Mouse (Mus musculus): ENCODE results near the gene AU022252.
A peak's percentile ranks its signal among the peaks of the same experiment; 100 is the strongest.

Gene AU022252

DNA sequence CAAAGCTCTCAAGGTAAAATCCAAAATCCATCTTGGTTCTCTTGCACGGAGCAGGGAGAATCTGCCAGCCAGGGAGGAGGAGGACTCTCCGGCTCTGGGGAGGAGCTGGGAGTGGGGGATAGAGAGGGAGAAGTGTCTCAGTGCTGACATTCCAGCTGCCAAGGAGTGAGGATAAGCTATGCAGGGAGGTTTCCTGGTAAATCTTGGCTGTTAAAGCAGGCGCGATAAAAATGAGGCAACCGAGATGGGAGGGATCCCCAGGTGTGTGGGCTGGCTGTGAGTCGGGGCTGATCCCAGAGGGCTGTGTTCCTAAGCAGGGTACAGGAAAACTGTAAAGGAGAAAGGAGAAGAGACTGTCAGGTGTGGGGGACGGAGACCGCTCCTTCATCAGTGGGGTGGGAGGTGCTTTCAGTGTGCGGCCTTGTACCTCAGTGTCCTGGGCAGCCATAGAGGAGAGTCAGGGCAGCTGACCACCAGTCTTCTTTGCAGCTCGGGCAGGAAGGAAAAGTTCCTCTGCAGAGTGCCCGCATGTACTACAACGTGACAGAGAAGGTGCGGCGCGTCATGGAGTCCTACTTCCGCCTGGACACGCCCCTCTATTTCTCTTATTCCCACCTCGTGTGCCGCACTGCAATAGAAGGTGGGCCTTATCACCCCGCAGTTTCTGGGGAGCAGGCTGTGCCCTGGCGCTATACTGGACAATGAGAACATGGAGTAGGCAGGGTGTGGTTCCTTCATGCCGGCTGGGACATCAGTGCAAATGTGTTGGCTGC lies 12.1 kb upstream of the AU022252 start:
- DNase-seq (ENCODE audit: low spot score in 2 of 2), result peak; percentile 46 to 62

DNA sequence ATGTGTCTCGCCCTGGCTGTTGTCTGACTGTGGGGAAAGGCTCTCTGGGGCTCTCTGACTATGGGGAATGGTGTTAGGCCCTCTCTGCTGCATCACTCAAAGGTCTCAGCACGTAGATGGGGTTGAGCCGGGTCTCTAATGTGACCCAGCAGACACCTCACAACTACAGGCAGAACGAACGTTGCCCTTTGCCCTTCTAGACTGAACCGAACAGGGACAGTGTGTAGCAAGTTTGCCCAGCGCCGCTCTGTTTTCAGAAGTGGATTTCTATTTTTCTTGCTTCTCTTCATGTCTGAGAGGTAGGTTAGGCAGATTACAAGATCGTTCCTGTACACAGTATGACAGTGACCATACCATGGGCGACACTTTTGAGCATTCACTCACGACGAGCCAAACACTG lies 10.1 kb upstream of the AU022252 start:
- no peak for DNase-seq (ENCODE audit: low spot score in 2 of 2)

DNA sequence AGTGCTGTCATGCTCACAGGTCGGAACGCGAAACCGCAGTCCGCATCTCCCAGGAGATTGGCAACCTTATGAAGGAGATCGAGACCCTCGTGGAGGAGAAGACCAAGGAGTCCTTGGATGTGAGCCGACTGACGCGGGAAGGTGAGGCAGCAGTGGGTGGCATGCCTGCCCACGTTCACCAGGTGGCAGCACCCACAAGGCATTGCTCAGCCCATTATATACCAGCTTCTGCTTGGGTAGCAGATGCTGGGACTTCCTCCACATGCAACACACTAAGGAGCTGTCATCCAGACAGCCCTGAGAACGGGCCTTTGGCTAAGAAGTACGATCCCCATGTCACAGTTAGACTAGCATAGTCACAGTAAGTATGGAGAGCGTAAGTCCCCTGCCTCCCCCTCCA lies 9.2 kb upstream of the AU022252 start:
- peak; percentile 71 to 74 for DNase-seq (ENCODE audit: low spot score in 2 of 2)

DNA sequence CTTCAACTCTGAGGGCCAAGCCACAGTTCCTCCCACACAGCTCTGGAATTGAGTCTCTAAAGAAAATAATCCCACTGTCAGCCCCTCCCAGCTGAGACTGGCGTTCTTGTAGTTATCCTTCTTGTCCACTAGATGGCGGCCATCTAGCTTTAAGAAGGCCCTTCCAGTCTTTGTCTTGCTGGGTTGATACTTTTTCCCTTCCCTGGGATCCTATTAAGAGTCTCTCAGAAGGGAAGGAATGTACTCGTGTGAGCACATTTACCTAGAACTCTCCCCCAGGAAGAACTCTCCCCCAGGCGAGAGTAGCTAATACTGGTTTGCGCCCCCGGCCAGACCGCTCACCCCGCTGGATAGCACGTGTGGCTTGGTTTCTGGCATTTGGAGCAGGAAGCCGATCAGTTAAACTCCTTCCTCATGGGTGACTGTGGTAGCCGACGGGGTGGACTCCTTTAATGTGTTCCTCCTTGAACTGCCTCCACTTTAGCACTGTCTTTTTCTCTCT lies 6.7 kb upstream of the AU022252 start:
- DNase-seq (ENCODE audit: low spot score in 2 of 2), result peak in 1 of 2 experiments; percentile 72

DNA sequence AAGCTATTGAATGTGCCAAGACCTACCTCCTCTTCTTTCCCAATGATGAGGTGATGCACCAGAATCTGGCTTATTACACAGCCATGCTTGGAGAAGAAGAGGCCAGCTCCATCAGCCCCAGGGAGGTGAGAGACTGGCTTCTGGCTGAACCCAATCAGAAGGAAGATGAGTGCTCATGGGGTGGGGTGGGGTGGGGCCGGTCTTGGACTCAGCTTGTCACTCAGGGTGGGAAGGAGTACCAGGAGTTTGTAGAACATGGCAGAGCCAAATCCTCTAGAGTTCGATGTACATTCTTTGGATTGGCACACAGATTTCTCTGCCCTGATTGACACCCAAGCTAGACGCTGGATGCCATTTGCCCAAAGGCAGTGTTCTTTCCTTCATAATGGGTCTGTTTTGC lies 6.1 kb upstream of the AU022252 start:
- no peak for DNase-seq (ENCODE audit: low spot score in 2 of 2)

DNA sequence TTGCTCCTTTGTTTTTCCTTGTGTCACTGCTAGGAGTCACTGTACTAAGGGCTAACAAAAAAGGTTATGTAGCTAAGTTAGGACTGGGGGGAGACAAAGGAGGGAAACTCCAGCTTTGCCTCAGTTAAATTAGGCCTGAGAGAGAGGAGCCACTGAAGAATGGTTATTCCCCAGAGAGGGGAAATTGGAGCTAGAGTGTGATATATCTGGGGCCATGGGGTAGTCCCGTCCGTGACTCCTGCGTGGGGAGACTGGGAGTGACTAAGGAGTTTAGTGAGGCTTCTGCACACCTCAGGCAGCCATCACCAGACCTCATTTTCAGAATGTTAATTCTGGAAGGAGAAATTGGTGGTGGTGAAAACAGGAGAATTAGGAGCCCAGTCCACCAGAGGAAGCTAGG lies 1.8 kb upstream of the AU022252 start:
- no peak for DNase-seq (ENCODE audit: low spot score in 2 of 2)

DNA sequence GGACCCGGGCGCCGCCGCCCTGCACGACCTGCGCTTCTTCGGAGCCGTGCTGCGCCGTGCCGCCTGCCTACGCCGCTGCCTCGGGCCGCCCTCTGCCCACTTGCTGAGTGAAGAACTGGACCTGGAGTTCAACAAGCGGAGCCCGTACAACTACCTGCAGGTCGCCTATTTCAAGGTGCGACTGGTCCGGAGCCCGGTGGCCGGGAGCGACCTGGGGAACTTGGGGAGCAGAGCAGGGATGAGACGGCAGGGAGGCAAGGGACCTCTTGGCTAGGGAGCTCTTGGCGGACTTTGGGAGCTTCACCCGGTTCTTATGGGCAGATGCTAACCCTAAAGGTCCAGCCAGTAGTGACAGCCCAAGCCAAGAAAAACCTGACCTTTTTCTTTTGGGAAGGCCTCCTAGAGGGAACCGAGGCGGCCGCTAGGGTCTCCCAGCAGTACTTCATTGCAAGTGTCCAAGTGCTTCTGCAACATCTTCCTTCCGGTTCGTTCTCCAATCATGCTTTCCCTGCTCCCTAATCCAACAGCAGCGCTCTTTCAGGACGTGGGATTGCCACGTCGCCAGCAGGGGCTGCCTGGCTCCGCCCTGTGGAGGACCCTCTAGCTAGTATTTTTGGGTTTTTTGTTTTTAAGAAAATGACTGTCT lies 867 bp upstream of the AU022252 start:
- DNase-seq (ENCODE audit: low spot score in 2 of 2), result peak; percentile 77 to 84

DNA sequence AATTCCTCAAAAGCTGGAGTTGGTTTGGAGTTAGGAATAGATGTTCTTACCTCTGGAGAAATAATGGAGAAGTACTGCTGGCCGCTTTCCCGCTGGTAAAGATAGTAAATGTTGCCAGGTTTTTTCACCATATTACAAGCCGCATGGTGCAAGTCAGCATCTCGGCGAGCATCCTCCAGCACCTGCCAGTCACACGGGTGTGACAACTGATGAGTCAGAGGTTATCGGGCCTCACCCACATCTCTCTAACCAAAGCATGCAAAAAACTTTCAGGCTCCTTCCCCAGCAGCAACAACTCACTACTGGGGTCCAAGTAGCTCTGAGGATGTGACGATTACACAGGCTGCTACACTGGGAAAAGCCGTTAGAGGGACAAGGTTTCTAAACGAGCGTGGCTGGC lies 5.8 kb downstream of the AU022252 start:
- no peak for DNase-seq (ENCODE audit: low spot score in 2 of 2)

DNA sequence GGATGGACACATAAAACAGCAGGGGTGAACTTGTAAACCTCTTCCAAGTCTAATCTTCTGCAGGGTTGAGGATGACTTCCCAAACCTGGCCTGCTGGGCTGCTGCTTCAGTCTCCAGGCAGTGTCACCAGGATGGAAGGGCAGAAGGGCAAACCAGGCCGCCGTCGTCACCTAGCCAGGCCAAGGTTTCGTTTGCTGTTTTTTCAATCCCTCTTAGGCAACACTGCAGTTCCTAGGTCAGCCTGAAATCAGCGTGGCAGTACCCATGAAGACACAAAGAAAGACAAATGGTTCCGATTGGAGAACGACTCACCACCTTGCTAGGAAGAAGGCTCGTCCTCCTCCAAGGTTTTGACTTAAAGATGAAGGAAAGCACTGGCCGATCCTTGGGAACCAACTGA lies 6.8 kb downstream of the AU022252 start:
- no peak for DNase-seq (ENCODE audit: low spot score in 2 of 2)

DNA sequence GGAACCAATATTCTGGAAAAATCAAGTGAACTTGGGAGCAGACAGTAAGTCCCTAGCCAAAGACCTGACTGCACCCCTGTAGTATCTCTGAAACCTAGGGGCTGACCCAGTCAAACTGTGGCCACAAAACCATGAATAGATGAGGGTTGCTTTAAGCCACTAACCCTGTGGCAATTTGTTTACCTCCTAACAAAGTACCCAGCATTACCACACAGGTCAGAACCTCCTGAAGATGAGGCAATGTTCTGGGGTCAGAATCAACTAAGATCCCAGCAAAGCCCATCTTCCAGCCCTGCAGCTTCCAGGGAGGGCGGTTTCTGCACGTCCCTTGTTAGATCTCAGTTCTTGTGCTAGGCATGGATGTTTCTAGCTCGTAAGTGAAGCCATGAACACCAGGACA lies 8.0 kb downstream of the AU022252 start:
- no peak for DNase-seq (ENCODE audit: low spot score in 2 of 2)

DNA sequence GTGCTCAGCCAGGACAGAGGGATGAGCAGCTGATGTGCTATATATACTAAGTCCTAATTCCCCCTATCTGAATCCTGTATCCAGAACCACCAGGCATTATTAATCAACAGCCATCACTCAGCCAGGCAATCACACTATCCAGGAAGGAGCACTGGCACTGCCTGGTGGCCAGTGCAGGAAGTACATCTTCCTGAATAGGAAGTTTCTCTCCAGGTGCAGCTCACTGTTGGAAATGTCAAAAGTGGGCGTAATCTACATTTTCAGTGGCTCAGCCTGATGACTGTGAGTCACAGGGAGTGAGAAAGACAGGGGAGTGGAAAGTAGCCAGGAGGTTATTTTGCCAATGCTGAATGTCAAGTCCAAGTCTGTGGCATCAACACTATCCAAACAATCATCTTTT lies 8.8 kb downstream of the AU022252 start:
- no peak for DNase-seq (ENCODE audit: low spot score in 2 of 2)

DNA sequence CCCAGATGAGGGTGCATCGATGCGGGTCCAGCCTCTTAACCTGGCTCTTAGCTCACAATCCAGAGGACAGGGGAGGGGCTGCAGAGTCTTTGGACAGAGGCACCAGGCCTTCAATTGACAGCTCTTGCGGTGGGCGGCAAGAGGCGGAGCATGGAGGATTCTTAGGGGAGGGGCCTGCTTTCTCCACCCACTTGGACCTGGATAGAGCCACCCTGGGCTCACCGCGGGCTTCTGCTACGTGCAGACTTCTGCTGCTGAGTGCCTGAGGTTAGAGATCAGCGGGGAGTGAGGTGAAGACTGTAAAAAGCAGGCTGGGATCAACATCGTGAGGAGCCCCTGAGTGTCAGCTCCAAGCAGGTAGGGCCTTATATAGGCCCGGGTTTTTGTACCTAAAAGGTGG lies 14.3 kb downstream of the AU022252 start, which contains the start of gene Tmem269:
Gene Tmem269 (minus strand): TSS at position 49 of the 400 bp plus-strand sequence.
- no peak for DNase-seq (ENCODE audit: low spot score in 2 of 2)

DNA sequence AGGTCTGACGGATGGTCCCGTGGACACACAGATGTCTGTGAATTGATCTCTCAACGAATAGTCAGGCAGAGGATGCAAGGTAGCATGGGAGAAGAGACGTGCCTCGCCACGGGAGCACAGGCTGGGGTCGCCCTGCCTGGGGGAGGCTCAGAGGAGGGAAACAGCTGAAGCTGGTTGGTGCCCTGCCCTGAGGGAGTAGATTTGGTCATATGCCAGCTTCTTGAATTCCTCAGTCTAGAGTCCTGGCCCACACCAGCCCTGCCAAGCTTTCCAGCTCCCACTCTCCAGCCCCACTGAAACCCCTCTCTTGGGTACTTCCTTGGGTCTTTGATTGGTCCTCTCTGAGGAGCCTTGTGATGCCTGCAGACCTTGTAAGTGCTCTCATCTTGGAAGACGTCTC lies 15.8 kb downstream of the AU022252 start:
- DNase-seq (ENCODE audit: low spot score in 2 of 2), result no peak

DNA sequence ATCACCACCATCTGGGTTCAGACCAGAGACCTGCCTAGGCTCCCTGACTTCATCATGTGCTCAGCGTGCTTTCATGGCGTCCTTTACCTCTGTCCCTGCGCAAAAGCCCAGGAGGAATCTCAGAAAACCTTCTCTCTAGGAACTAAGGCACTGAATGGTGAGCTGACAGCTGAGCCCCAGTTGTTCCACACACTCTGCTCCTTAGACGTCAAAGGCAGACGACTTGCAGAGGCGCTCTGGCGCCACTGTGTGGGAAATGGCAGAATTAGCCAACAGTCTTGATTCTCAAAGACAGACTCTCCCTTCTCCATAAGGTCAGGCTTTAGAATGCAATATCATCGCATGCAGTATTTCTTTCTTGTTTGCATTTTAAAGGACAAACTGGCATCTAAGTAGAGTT lies 27.8 kb downstream of the AU022252 start:
- DNase-seq (ENCODE audit: low spot score in 2 of 2), result peak; percentile 57 to 75

DNA sequence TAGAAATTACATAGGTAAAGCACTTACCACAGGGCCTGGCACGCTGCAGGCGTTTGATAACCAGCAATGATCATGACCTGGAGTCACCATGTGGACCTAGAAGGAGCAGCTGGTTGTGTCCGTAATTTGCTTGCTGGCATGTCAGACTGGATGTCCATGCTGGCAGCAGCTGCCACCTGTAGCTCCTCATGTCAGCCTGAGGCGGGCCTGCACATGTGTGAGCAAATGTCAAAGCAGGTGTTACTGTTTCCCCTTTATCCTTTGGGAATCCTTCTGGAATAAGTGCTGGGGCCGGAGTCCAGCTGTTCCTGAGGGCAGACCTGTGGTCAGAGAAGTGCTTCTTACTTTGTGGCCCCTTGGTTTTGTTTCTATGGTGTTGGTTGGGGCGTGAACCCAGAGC lies 34.4 kb downstream of the AU022252 start:
- DNase-seq (ENCODE audit: low spot score in 2 of 2), result no peak

DNA sequence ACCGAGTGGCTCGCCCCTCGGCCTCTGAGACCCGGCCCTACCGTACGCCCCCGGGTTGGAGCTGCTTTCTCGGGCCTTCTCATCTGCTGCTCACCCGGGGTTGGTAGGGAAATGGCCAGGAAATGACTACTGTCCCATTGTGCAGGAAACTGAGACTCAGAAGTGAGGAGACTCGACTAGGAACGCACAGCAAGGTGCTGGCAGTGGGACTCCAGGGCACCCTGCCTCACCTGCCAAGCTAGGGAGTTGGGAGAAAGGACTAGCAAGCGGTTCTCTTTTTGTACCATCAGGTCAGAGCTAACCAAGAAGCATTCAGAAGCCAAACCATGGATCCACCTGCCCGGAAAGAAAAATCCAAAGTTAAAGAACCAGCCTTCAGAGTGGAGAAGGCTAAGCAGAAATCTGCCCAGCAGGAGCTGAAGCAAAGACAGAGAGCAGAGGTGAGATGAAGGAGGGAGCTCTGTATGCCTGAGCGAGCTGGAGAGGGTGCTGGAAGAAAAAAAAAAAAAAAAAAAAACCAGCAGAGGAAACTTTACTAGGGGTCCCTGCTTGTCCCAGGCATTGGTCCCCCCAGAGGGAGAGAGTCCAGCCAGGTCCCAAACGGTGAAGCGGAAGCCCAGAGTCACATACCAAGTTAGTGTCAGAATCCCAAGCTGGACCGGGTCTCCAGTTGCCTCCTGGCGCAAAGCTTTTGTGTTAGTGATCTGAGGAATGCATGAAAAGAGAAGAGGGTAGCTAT lies 36.8 kb downstream of the AU022252 start:
- peak in 1 of 2 experiments; percentile 43 for DNase-seq (ENCODE audit: low spot score in 2 of 2)

DNA sequence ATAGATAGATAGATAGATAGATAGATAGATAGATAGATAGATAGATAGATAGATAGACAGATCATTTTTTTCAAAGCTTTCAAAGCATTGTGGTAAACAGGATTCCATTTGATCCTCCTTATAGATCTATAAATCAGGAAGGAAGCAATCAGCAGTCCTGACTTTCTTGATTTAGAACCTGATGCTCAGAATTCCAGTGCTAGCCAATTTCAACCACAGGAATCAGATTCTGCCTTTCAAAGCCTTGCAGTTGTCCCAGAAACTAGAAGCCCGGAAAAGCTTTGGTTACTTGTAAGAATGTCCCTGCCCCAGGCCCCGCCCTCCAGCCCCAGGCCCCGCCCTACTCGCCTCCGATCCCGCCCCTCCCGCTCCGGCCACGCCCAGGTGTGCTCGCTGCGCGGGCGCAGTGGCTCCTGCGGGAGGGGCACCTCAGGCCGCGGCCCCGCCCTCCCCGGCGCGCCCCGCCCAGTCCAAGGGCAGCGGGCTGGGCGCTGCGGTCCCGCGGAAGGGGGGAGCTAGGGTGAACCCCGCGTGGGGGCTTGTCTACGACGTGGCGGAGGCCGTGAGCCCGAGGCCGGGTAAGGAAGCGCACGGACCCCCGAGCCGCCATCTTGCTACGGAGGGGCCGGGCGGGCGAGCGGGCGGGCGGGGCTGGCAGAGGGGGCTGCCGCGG lies 37.5 kb downstream of the AU022252 start, which contains the start of gene Svbp:
Gene Svbp (plus strand): TSS at position 398 of the 673 bp plus-strand sequence.
- DNase-seq (ENCODE audit: low spot score in 2 of 2), result peak; percentile 91 to 93

DNA sequence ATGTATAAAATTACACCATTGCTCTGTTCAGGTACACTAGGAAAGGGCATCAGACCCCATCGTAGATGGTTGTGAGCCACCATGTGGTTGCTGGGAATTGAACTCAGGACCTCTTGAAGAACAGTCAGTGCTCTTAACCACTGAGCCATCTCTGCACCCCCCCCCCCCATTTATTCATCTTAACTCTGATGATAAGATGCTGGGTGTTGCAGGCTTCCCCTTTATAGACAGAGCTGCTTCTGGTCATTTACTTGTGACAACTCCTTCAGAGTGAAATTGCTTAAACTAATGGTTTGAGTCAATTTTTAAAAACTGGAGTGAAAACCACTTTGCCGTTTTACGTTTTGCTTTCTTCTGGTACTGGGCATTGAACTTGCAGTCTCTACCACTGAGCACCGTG lies 39.8 kb downstream of the AU022252 start:
- no peak for DNase-seq (ENCODE audit: low spot score in 2 of 2)

DNA sequence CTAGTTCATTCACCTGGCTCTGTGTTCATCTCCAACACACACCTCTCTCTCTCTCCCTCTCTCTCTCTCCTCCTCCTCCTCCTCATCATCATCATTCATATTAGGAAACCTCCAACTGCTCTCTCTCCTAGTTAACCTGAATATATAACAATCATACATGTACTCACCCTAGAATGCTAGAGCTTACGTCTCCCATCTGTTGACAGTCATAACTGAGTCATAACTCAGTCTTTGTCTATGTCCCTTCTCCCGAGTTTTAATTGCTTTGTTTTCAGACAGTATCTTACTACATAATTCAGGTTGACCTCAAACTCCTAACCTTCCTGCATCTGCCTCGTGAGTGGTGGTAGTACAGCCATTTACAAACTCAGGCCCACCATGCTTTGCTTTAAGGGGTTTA lies 41.2 kb downstream of the AU022252 start:
- DNase-seq (ENCODE audit: low spot score in 2 of 2), result no peak

DNA sequence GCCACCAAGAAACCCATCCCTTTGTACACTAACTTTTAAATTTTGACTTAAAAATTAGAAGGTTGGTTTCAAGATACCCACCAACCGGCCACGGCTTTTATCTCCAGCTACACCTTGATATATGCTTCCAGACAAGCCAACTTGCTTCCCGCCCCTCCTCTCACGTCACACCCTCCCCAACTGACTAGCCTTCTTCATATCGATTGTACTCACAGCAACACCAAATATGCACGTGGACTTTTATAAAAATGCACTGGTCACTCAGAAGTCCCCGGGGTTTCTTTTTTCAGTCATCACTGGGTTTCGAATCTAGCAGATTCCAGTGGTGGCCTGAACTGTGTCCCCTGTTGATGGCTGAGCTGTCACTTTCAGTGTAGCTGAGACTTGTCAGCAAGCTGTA lies 41.9 kb downstream of the AU022252 start:
- no peak for DNase-seq (ENCODE audit: low spot score in 2 of 2)

DNA sequence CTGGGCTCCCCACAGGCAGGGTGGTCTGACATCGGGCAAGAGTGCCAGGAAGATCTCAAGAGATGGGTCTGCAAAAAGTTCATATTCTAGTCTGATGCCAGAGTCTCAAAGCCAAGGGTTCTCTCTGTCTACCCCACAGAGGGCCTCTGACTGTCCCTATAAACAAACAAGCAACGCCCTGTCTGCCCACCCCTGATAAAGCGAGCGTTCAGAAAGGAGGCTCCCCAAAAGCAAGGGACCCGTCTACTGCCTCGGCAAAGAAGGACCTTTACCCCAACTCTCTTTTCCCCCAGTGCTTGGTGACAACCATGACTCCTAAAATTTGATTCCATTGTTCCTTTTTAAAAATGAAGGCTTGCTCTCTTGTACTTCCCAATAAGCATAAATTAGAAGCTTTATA lies 42.6 kb downstream of the AU022252 start, which contains the start of gene Ermap:
Gene Ermap (minus strand): TSS at position 148 of the 400 bp plus-strand sequence.
- no peak for DNase-seq (ENCODE audit: low spot score in 2 of 2)

DNA sequence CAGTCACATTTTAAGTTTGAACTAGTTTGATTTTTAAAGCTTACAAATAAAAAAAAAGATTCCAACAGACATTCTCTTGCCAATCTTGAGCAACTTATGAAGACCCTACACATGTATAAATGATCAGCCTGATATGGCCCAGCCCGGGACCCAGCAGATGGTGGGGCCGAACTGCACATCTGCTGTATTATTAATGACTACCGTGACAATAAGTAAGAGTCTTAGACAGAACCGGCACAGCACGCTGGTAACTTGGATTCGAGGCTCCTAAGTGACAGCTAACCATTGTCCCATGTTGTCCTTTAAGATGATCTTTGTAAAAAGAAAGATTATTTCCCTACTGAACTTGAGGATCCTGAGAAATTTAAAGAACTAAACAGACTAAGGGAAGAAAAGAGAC lies 43.1 kb downstream of the AU022252 start:
- DNase-seq (ENCODE audit: low spot score in 2 of 2), result no peak
